Mouse (Mus musculus): ENCODE results near the gene Wrb. TPM values are rescaled to one million over a fixed set of nuclear protein-coding genes. Genes with fewer than 3 reads are reported as not detected.
"Not testable (repeated sequence)": the region's sequence is repeated elsewhere in the genome, so short reads cannot be mapped to it uniquely, and the experiment has no call there.

Wrb gene
- polyA plus RNA-seq, 1 experiment from 2014 or later: 172 TPM

GRCm38 (mm10) chr16:96128466-96128865 lies 16.7 kb upstream of the Wrb start:
- H3K4me3 ChIP-seq: peak overlapping the region; percentile 92
- H3K9ac ChIP-seq: peak overlapping the region; percentile 82
- 1% methylated on average over 9 of the region's 9 CpGs for WGBS
- H3K36me3 ChIP-seq: peaks cover 31% of the 10 kb centered on the region
- H3K27me3 ChIP-seq: no peaks in the 10 kb centered on the region
- no peaks in the 10 kb centered on the region for H3K9me3 ChIP-seq
- H3K4me2 ChIP-seq: peak overlapping the region; percentile 55
- ATAC-seq (ENCODE audit: low FRiP score): no peak
- peaks cover 36% of the 10 kb centered on the region for H3K4me1 ChIP-seq (replicated peaks)
- H3K27ac ChIP-seq: peak overlapping the region; percentile 99

- not testable (repeated sequence) for H3K9ac ChIP-seq, H3K9me3 ChIP-seq, H3K36me3 ChIP-seq, H3K27ac ChIP-seq, H3K27me3 ChIP-seq
- peaks cover 30% of the 10 kb centered on the region for H3K4me1 ChIP-seq (replicated peaks)
- H3K4me2 ChIP-seq: peak overlapping the region; percentile 13; the same call in 1 of the 2 replicates
- WGBS: 31% methylated on average over 6 of the region's 6 CpGs
- H3K4me3 ChIP-seq: peak overlapping the region; percentile 86; the same call in 1 of the 2 replicates
- ATAC-seq (ENCODE audit: low FRiP score): peak; percentile 50
Measured at GRCm38 (mm10) chr16:96144748-96145109, 478 bp upstream of the Wrb start.

- Histone ChIP-seq H3K27me3 (0 out of 2 replicates have a peak, but pooled peaks cover 2% of the 10 kb centered on the region), H3K27ac (peak overlapping the region; percentile 84), H3K4me3 (peak overlapping the region; percentile 86), H3K36me3 (no peaks in the 10 kb centered on the region), H3K4me2 (peak overlapping the region; percentile 80), H3K9me3 (0 out of 2 replicates have a peak, but pooled peaks cover 2% of the 10 kb centered on the region), H3K4me1 (replicated peaks) (peaks cover 30% of the 10 kb centered on the region), H3K9ac (peak overlapping the region; percentile 91)
- no peak; the same call in 1 of the 2 replicates for ATAC-seq (ENCODE audit: low FRiP score)
- WGBS: 0% methylated on average over 5 of the region's 5 CpGs
Measured at GRCm38 (mm10) chr16:96145814-96146213, 607 bp downstream of the Wrb start.

- 80% methylated on average over 6 of the region's 6 CpGs for WGBS
- H3K27ac ChIP-seq: no peak overlapping the region
- no peak overlapping the region for H3K4me2 ChIP-seq
- peaks cover 33% of the 10 kb centered on the region for H3K4me1 ChIP-seq (replicated peaks)
- ATAC-seq (ENCODE audit: low FRiP score): no peak
- H3K4me3 ChIP-seq: no peak overlapping the region
- peaks cover 18% of the 10 kb centered on the region for H3K36me3 ChIP-seq
- no peaks in the 10 kb centered on the region for H3K27me3 ChIP-seq
- H3K9ac ChIP-seq: peak overlapping the region; percentile 13; the same call in 1 of the 2 replicates
- H3K9me3 ChIP-seq: no peaks in the 10 kb centered on the region
Measured at GRCm38 (mm10) chr16:96148834-96149233, 3.6 kb downstream of the Wrb start.

- H3K4me3 ChIP-seq: no peak overlapping the region
- H3K27me3 ChIP-seq: no peaks in the 10 kb centered on the region
- peaks cover 33% of the 10 kb centered on the region for H3K4me1 ChIP-seq (replicated peaks)
- ATAC-seq (ENCODE audit: low FRiP score): no peak
- H3K9ac ChIP-seq: 0 out of 2 replicates have a peak overlapping the region, but pooled peaks have one; percentile 13
- peaks cover 22% of the 10 kb centered on the region for H3K36me3 ChIP-seq
- H3K27ac ChIP-seq: no peak overlapping the region
- 75% methylated on average over 9 of the region's 9 CpGs for WGBS
- H3K9me3 ChIP-seq: no peaks in the 10 kb centered on the region
- H3K4me2 ChIP-seq: no peak overlapping the region
Measured at GRCm38 (mm10) chr16:96149311-96149710, 4.1 kb downstream of the Wrb start.

GRCm38 (mm10) chr16:96150995-96151394 lies 5.8 kb downstream of the Wrb start:
- H3K36me3 ChIP-seq: peaks cover 39% of the 10 kb centered on the region

GRCm38 (mm10) chr16:96151551-96151950 lies 6.3 kb downstream of the Wrb start:
- peaks cover 42% of the 10 kb centered on the region for H3K36me3 ChIP-seq
- peaks cover 24% of the 10 kb centered on the region for H3K4me1 ChIP-seq (replicated peaks)
- no peak overlapping the region; the same call in 1 of the 2 replicates for H3K9ac ChIP-seq
- H3K4me3 ChIP-seq: no peak overlapping the region
- H3K9me3 ChIP-seq: no peaks in the 10 kb centered on the region
- H3K4me2 ChIP-seq: no peak overlapping the region
- no peak overlapping the region for H3K27ac ChIP-seq
- 23% methylated on average over 9 of the region's 9 CpGs for WGBS
- H3K27me3 ChIP-seq: no peaks in the 10 kb centered on the region
- ATAC-seq (ENCODE audit: low FRiP score): peak; percentile 55; the same call in 1 of the 2 replicates

More at GRCm38 (mm10) chr16:96150995-96151394, 5.8 kb downstream of the Wrb start:
- WGBS: 76% methylated on average over 4 of the region's 4 CpGs
- Histone ChIP-seq H3K27me3 (no peaks in the 10 kb centered on the region), H3K9ac (peak overlapping the region; percentile 29; the same call in 1 of the 2 replicates), H3K4me2 (no peak overlapping the region), H3K4me3 (no peak overlapping the region), H3K9me3 (no peaks in the 10 kb centered on the region), H3K4me1 (replicated peaks) (peaks cover 30% of the 10 kb centered on the region), H3K27ac (no peak overlapping the region)
- no peak for ATAC-seq (ENCODE audit: low FRiP score)

- no peak overlapping the region for H3K27ac ChIP-seq
- H3K4me1 ChIP-seq (replicated peaks): peaks cover 28% of the 10 kb centered on the region
- ATAC-seq (ENCODE audit: low FRiP score): no peak
- no peak overlapping the region for H3K9ac ChIP-seq
- H3K4me2 ChIP-seq: no peak overlapping the region
- no peaks in the 10 kb centered on the region for H3K9me3 ChIP-seq
- no peaks in the 10 kb centered on the region for H3K27me3 ChIP-seq
- no peak overlapping the region for H3K4me3 ChIP-seq
- 95% methylated on average over 2 of the region's 2 CpGs for WGBS
- H3K36me3 ChIP-seq: peaks cover 50% of the 10 kb centered on the region
Measured at GRCm38 (mm10) chr16:96154476-96154875, 9.3 kb downstream of the Wrb start.

GRCm38 (mm10) chr16:96156019-96156418 lies 10.8 kb downstream of the Wrb start:
- Histone ChIP-seq H3K4me1 (replicated peaks) (peaks cover 34% of the 10 kb centered on the region), H3K27me3 (no peaks in the 10 kb centered on the region), H3K36me3 (peaks cover 50% of the 10 kb centered on the region), H3K9me3 (no peaks in the 10 kb centered on the region), H3K4me3 (no peak overlapping the region), H3K27ac (no peak overlapping the region), H3K4me2 (no peak overlapping the region), H3K9ac (no peak overlapping the region)
- no peak for ATAC-seq (ENCODE audit: low FRiP score)
- WGBS: 93% methylated on average over 8 of the region's 8 CpGs

- Histone ChIP-seq H3K36me3 (peaks cover 49% of the 10 kb centered on the region), H3K27ac (0 out of 2 replicates have a peak overlapping the region, but pooled peaks have one; percentile 26)
- WGBS: 88% methylated on average over 11 of the region's 11 CpGs
Measured at GRCm38 (mm10) chr16:96157171-96157570, 12.0 kb downstream of the Wrb start.

GRCm38 (mm10) chr16:96158511-96159080 lies 13.4 kb downstream of the Wrb start:
- Histone ChIP-seq H3K9me3 (no peaks in the 10 kb centered on the region), H3K4me3 (peak overlapping the region; percentile 46), H3K27me3 (no peaks in the 10 kb centered on the region), H3K9ac (peak overlapping the region; percentile 78), H3K4me1 (replicated peaks) (peaks cover 31% of the 10 kb centered on the region), H3K36me3 (peaks cover 34% of the 10 kb centered on the region), H3K4me2 (peak overlapping the region; percentile 74), H3K27ac (peak overlapping the region; percentile 69; the same call in 1 of the 2 replicates)
- ATAC-seq (ENCODE audit: low FRiP score): no peak
- 58% methylated on average over 12 of the region's 12 CpGs for WGBS

More at GRCm38 (mm10) chr16:96157171-96157570, 12.0 kb downstream of the Wrb start:
- no peak for ATAC-seq (ENCODE audit: low FRiP score)
- H3K9me3 ChIP-seq: no peaks in the 10 kb centered on the region
- H3K4me3 ChIP-seq: no peak overlapping the region
- no peak overlapping the region for H3K4me2 ChIP-seq
- no peaks in the 10 kb centered on the region for H3K27me3 ChIP-seq
- no peak overlapping the region for H3K9ac ChIP-seq
- peaks cover 31% of the 10 kb centered on the region for H3K4me1 ChIP-seq (replicated peaks)

GRCm38 (mm10) chr16:96159091-96159731 lies 14.0 kb downstream of the Wrb start:
- H3K9me3 ChIP-seq: no peaks in the 10 kb centered on the region
- ATAC-seq (ENCODE audit: low FRiP score): peak; percentile 73
- peak overlapping the region; percentile 78 for H3K9ac ChIP-seq
- peak overlapping the region; percentile 74 for H3K4me2 ChIP-seq
- peak overlapping the region; percentile 69 for H3K27ac ChIP-seq
- WGBS: under 1% methylated on average over 67 of the region's 67 CpGs
- no peaks in the 10 kb centered on the region for H3K27me3 ChIP-seq
- peaks cover 28% of the 10 kb centered on the region for H3K36me3 ChIP-seq
- peak overlapping the region; percentile 46 for H3K4me3 ChIP-seq
- H3K4me1 ChIP-seq (replicated peaks): peaks cover 31% of the 10 kb centered on the region

Data from hindbrain, embryonic 13.5 days (tissue).